Mouse (Mus musculus) embryo, embryonic 10 days (tissue): ENCODE measurements around the gene Eif3k.

Experiments
- DNase-seq: peaks from one replicate; pipeline ENCODE4 v3.0.0-alpha.2; 2015; ENCODE audit warnings: low spot score

Eif3k gene

DNA sequence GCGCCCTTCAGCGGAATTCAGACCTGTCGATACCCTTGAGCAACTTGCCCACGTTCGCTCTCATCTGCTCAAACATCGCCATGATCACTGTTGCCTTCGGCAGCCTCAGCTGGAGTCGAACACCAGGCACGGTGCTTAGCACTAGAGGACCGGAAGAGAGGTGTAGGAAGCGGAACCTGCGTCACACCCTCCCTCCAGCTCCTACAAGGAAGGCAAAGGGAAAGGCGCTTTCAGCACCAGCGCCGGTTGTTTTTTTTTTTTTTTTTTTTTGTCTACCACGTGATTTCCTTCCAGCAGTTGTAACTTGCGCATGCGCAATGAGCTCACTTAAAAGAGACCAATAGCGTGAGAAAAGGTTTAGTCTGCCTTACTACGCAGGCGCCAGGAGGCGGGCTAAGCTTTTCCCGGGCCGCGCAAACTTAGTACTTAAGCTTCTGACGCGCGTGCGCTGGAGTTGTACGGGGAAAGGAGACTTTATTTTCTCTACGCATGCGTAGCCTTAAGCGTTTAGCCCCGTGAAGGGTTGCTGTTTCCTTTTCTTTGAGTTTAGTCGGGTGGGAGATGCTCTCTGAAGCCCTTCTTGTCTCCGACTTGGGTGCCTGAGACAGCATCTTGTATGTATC is at the start of gene Eif3k, which contains the start of gene Map4k1:
Gene Eif3k, minus strand, starts transcription at position 214 of the 623 bp plus-strand sequence.
Gene Map4k1, plus strand, starts transcription at position 400 of the 623 bp plus-strand sequence.
- peak; percentile 100 for DNase-seq

DNA sequence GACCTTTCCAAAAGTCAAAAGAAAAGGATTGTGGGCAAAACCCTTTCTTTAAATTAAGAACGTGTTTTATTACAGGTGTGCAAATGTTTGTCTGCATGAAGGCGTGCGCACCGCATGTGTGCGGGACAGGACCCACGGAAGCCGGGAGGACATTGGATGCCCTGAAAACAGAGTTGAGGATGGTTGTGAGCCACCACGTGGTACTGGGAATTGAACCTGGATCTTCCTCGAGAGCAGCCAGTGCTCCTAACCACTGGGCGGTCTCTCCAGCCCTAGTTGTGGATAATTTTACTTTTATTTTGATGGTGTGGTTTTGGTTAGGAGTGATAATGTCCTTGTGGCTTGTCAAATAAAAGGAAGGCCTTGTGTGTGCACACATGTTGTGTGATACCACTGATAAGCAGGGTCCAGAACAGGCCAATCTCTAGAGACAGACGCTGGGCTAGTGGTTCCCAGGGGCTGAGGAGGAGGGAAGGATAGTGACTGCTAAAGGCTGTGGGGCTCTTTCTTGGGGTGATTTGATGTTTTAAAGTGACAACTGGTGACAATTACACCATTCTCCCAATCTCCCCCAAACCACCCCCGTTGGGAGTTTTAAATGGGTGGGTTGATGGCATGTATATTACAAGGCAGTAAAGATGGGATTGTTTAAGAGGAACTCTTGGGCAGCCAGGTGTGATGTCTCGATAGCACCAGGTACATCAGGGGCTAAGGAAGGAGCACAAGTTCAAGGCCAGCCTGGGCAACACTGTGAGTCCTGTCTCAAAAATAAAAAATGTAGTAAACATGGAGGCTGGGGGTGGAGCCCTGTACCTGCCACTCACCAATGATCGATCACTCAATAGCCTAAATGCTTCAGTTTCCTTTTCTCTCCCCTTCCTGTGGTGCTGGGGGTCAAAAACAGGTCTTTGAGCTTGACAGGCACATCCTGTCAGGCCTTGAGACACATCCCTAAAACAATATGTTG is 48.3 kb upstream of the Eif3k start:
- no peak for DNase-seq

DNA sequence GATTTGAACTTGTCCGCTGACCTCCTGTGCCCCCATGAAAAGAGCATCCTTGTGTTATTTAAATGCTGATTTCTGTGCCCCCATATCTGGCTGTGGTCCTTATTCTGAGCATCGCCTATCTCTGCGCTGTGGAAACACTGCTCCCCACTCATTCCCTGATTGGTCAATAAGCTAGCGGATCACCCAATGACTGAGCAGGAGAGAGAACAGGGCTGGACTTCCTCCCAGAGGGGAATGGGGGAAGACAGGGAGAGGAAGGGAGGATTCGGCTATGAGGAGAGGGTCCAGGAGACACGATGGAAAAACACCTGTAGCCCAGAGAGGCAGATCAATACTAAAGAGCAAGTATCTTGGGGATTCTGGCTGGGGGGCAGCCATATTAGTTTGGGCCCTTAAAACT is 47.1 kb upstream of the Eif3k start:
- DNase-seq, result no peak

DNA sequence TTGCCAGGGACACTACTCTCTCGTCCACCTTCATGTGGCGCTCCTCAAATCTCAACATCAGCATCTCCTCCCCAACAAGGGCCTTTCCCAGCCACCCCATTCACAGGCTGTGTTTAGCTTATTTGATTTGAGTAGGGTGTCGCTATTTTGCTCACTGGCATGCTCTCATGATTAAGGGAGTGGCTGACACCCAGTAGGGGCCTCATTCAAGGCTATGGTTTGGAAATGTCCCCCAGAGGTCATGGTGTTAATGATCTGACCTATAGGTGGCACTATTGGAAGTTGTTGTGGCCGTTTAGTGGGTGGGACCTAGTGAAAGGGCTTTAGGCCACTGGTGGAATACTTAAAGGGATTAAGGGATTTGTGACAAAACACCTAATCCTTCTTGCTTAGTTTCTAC is 45.1 kb upstream of the Eif3k start:
- no peak for DNase-seq

DNA sequence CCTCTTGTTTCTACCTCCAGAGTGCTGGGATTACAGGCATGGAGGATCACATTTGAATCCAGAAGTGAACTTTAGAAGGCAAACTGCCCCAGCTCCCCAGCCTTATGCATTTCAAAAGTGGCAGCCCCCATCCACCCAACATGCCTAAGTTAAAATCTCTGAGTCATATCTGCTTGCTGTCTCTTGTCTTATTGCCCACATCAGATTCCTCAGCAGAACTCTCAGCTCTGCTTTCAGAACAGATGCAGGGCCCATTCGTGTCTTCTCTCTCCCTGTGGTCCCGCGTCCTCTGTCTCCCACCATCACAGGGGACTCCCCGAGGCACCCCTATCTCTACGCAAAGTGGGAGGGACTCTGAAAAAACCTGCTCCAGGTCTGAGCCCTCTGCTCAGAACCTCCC is 44.5 kb upstream of the Eif3k start:
- no peak for DNase-seq

DNA sequence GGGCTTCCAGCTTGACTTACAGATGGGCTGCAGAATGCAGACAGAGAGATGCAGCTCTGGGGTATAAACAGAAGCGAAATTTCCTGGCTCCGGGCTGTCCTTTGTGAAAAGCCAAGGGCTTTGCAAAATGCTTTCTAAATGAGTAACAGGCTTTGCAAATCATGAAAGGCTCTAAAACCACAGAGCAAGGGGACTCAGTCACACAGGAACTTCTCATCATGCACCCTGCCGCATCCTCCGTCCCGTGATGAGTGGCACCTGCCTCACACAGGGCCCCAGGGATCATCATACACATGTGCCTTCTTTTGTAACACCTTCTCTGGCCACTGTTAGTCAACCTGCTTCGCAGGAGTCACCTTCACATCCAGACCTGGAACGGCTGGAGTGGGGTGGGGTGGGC is 43.9 kb upstream of the Eif3k start:
- DNase-seq, result no peak

DNA sequence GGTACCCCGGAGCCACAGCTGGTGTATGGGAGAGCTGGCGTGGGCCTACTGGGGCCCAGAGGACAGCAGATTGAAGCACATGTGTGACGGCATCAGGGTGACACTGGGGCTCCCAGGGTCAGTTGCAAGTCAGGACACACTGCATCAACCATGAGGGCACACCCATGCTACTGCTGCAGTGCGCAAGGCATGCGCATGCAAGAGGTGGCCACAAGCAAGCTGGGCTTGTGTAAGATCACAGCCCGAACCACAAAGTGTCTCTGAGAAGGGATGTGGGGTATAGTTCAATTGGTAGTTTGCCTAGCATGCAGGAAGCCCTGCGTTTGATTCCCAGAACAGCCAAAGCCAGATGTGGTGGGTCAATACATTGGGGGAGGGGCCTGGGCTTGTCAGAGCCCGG is 41.9 kb upstream of the Eif3k start:
- DNase-seq, result no peak

DNA sequence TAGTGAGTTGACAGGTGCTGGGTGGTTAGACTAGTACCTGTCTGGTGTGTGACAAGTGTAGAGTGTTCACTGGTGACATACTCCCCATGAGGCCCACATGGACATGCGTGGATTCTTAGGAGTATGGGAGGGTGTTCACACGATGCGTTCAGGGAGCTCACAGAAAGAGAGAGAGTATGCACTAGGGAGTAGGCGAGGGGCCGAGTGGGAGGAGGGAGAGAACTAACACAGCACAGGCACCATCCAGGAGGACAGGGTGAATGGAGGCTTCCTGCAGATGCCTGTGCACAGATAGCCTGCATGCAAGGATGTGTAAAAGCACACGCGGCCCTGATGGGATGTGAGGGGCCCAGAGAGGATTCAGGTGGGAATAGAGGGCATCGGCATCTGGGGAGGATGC is 40.8 kb upstream of the Eif3k start:
- DNase-seq, result no peak

DNA sequence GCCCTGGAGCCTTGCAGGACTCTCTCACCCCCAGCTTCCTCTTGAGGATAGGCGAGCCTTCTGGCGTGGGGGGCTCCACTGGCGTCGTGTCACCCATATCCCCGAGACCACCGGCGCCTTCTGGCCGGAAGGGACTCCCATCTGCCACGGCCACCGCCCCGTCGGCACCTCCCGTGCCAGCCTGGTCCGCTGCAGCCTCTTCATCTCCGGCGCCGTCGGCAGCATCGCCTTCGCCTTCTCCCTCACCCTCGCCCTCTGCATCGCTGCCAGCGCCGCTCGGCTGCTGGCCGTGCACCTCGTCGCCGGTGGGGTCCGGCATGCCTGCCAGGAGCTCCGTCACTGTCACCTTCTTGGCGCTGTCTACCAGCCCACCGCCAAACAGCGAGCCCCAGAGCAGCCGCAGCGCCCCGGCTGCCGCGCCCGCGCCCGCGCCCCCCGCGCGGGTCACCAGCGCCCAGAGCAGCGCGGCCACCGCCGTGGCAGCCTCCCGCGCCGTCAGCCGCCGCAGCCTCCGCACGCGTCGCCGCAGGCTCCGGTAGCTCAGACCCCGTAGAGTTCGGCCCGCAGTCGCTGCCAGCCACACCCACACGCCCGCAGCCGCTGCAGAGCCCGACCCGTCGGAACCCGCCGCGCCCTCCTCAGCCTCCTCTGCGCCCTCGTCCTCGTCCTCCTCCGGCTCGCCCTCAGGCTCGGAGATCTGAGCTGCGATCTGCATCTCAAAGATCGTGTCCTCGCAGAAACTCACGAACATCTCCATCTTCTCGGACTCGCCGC is 38.0 kb upstream of the Eif3k start:
- peak; percentile 19 for DNase-seq

DNA sequence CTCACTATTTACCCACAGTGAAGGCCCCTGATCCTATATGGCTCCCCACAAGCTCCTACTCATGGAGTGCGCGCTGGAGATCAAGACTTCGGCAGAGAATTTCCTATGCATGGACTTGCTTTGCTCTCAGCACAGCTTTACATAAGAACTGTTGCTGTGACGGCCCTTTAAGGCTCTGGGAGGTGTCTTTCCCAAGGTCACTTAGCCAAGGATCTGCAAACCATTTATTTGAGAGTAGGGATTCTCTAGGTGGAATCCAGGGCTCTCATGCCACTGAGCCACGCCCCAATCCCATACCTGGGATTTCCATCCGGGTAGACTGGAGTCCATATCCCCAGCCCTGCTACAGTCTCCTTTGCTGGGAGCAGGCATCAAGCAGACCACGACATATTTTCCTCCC is 35.6 kb upstream of the Eif3k start:
- no peak for DNase-seq

DNA sequence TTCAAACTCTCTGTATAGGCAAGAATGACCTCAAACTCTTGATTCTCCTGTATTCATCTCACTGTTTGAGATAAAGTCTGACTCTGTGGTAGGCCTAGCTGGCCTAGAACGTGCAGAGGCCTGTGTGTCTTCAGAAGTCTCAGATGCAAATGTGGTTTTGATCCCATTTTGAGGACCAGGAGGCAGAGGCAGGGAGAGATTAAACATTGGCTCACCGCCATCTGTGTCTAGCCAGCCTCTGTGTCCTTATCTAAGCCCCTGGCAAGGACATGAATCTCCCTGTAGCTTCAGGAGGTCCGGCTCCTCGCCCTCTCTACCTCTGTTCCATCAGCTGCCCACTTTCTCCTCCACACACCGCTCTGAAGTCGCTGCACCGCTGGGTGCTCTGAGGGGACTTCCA is 34.8 kb upstream of the Eif3k start:
- DNase-seq, result no peak

DNA sequence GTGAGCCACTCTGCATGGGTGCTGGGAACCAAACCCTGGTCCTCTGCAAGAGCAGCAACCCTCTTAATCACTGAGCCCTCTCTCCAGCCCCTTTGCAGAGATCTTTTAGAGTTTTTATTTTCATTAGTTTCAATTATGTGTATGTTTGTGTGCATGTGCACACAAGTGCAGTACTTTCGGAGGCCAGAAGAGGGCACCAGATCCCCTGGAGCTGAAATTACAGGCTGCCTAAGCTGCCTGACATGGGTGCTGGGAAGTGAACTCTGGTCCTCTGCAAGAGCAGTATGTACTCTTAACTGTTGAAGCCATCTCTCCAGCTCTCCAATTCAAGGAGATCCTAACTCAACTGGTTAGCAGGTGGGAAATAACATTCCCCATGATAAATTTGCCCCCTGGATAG is 33.3 kb upstream of the Eif3k start:
- DNase-seq, result no peak

DNA sequence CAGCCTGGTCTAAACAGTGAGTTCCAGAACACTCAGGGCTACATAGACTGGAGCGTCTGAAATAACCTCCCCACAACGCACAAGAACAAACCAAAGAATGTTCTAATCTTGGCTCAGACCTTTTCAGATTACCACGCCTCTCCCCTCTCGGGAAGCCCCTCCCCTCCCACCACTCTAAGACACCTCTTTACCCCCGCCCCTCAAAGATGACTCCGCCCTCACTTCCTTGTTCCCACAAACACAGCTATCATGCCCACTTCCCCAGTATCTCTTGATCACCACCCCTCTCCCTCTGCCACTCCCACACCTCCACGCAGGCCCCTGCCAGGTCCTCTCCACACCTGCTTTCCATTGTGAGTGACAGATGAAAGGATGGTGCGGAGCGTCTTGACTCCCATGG is 27.1 kb upstream of the Eif3k start:
- DNase-seq, result no peak

DNA sequence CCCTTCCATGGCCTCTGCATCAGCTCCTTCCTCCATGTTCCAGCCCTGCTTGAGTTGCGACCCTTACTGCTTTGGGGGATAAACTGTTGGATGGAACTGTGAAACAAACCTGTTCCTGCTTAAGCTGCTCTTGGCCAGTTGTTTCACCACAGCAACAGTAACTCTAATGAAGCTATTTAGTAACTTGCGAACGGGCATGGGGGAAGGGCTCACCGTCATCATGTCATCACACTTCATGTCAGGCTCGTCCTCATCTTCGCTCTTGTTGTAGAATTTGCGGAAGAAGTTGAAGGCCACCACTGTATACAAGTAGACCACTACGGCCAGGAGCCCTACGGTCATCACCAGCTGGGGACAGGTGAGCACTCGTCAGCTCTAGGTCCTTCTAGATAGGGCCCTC is 26.5 kb upstream of the Eif3k start:
- no peak for DNase-seq

DNA sequence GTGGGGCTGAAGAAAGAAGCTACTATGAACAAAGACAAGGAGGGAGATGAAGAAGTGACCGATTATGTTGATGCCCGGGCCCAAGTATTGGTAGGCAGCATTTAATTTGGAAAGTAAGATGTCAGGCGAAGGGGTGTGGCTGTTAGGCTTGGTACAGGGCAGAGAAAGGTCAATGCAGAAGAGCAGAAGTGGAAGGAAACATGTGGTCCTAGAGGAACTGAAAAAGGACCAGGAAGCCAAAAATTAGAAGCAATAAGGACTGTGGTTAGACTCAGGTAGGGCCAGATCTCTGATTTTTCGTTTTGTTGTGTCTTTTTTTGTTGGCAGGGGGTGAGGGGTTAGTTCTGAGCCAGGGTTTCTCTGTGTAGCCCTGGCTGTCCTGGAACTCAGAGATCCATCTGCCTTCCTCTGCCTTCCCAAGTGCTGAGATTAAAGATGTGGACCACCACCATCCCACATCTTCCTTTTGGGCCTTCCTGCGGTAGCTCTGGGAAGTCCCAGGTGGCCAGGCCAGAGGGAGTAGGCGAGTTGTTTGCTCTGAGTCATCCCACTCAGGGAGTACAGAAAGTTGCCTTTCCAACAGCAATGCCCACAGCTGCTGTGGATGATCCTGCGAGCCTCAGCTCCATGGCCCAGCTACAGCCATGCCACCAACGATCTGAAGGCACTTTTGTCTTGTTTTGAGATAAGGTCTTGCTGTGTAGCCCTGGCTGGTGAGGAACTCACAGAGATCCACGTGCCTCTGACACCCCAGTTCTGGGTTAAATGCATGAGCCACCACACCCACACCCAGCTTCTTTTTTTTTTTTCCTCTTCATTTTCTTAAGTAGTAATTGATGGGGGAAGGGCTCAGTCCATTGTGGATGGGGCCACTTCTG is 25.8 kb upstream of the Eif3k start:
- DNase-seq, result no peak

DNA sequence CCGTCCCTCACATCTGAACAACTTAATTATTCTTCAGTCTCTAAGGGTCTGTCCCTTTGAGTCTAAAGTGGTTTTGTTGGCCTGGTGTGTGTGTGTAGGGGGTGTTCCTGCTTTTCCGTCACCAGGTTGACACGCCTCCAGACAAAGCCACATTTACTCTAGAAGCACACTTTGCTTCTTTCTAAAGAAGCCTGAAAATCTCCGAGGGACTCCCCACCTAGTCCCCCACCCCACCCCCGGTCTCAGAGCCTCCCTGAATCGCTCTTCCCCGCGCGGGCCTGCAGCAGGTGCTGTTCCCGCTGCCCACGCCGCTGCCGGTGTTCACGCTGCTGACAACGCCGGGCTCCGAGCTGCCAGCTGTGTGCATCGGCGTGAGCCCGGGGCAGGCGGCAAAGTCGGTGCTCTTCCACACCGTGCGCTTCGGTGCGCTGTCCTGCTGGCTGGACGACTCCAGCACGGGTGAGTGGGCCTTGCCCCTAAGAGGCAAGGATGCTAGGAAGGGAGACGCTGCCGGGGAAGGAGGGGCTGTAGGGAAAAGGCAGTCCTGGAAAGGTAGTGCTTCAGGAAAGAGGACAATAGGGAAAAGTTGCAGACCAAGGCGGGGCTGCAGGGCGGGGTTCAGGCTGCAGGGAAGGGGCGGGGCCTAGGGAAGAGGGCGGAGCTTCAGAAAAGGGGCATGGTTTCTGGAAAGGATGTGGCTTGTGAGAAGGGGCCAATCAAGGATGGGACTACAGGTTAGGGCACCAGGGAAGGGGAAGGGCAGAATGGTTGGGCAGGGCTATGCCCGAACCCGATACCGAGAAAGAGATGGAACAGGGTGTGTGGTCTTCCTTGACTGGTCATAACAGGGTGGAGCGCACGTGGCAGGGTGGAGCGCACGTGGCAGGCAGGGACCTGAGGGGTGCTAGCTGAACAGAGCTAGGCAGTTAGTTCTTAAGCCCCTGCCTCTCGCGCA is 19.3 kb upstream of the Eif3k start:
- DNase-seq, result peak; percentile 89

DNA sequence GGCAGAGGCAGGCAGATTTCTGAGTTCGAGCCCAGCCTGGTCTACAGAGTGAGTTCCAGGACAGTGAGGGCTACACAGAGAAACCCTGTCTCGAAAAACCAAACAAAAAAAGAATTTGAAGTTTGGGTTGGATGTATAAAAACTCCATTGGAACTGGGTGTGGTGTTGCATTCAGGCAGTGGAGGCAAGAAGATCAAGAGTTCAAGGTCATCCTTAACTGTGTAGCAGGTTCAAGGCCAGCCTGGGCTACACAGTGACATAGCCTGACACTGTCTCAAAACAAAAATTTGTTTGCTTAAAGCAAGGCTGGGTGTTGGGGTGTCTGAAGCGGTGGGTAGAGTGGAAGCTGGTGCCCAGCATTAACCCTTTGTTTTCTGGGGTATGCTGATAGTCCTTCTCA is 11.7 kb upstream of the Eif3k start:
- no peak for DNase-seq

DNA sequence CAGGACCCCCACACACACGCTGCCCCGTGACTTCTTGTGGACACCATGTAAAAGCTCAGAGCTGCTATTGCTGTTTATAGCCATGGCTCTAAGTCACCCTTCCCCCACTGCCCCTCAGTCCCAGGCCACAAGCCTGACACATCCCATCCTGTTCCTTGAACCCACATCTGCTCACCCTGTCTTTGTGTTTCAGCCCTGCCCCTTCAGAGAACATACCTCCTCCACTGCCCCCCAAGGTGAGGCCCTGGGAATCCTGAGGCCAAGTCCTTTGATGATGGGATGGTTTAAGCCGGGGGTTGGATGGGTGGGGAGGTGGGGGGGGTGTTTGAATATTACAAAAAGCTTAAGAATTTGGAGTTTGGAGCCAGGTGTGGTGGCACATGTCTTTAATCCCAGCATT is 11.3 kb upstream of the Eif3k start:
- DNase-seq, result no peak

DNA sequence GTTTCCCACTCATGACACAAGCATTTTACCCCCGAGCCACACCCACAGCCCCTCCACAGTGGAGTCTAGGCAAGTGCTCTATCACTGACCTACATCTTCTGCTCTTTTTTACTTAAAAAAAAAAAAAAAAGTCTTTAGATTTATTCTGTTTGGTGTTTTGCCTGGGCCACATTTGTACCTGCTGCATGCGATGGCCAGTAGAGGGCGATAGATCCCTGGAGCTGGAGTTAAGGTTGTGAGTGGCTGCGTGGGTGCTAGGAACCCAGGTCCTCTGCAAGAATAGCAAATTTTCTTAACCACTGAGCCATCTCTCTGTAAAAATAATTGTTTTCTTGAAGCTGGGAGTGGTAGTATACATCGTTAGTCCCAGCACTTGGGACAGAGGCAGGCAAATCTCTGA is 10.0 kb upstream of the Eif3k start:
- no peak for DNase-seq

DNA sequence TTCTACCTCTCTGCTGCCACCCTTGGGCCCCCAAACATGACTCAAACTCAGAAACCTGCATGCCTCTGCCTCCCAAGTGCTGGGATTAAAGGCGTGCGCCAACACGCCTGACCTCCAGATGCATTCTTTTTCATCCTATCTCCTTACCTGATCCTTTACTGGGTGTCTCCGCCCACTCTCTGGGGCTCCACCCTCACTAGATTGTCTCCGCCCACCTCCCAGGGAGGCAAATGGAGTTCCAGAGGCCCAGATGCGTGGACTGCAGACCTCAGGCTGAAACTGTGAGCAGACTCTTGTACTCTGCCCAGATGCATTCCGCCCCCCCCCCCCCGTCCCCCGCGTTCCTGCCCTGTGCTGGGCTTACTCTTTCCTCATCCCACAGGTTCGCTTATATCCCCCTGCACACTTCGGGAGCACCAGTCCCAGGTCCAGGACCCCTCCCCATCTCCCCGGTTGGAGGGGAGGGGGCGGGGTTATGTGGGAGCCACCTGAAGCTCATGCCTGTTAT is 9.2 kb upstream of the Eif3k start:
- DNase-seq, result no peak
